Mouse (Mus musculus): ENCODE results near the gene Cacna2d2.
"Not testable (repeated sequence)": the region's sequence is repeated elsewhere in the genome, so short reads cannot be mapped to it uniquely, and the experiment has no call there.

Cacna2d2 gene

GRCm38 (mm10) chr9:107555701-107556100, 156.3 kb downstream of the Cacna2d2 start:
- no peak for DNase-seq (ENCODE audit: low spot score)

GRCm38 (mm10) chr9:107556346-107556745, 156.9 kb downstream of the Cacna2d2 start:
- DNase-seq (ENCODE audit: low spot score), result no peak

- peak; percentile 80 for DNase-seq (ENCODE audit: low spot score)
Measured at GRCm38 (mm10) chr9:107563029-107563581, 163.7 kb downstream of the Cacna2d2 start, which contains the start of gene Tusc2. Tusc2 (plus strand) TSS chr9:107563255.

GRCm38 (mm10) chr9:107565556-107565955, 166.1 kb downstream of the Cacna2d2 start:
- DNase-seq (ENCODE audit: low spot score), result not testable (repeated sequence)

- peak; percentile 70 for DNase-seq (ENCODE audit: low spot score)
Measured at GRCm38 (mm10) chr9:107566041-107566709, 166.8 kb downstream of the Cacna2d2 start.

GRCm38 (mm10) chr9:107566855-107567254, 167.4 kb downstream of the Cacna2d2 start:
- no peak for DNase-seq (ENCODE audit: low spot score)

- DNase-seq (ENCODE audit: low spot score), result no peak
Measured at GRCm38 (mm10) chr9:107567702-107568319, 168.4 kb downstream of the Cacna2d2 start, which contains the start of gene Hyal2. Hyal2 (plus strand) TSS chr9:107567945.

- DNase-seq (ENCODE audit: low spot score), result peak; percentile 88
Measured at GRCm38 (mm10) chr9:107568331-107569261, 169.2 kb downstream of the Cacna2d2 start.

- DNase-seq (ENCODE audit: low spot score), result no peak
Measured at GRCm38 (mm10) chr9:107569270-107569669, 169.9 kb downstream of the Cacna2d2 start.

GRCm38 (mm10) chr9:107570016-107570415, 170.6 kb downstream of the Cacna2d2 start:
- no peak for DNase-seq (ENCODE audit: low spot score)

- no peak for DNase-seq (ENCODE audit: low spot score)
Measured at GRCm38 (mm10) chr9:107570845-107571244, 171.4 kb downstream of the Cacna2d2 start.

GRCm38 (mm10) chr9:107571534-107572326, 172.3 kb downstream of the Cacna2d2 start:
- DNase-seq (ENCODE audit: low spot score), result no peak

- no peak for DNase-seq (ENCODE audit: low spot score)
Measured at GRCm38 (mm10) chr9:107572327-107572662, 172.9 kb downstream of the Cacna2d2 start.

- not testable (repeated sequence) for DNase-seq (ENCODE audit: low spot score)
Measured at GRCm38 (mm10) chr9:107573774-107574173, 174.4 kb downstream of the Cacna2d2 start.

GRCm38 (mm10) chr9:107575579-107576356, 176.4 kb downstream of the Cacna2d2 start:
- DNase-seq (ENCODE audit: low spot score), result no peak

GRCm38 (mm10) chr9:107576357-107577107, 177.1 kb downstream of the Cacna2d2 start, which contains the start of gene Hyal1:
Hyal1 (plus strand) TSS chr9:107576927.
- peak; percentile 64 for DNase-seq (ENCODE audit: low spot score)

- no peak for DNase-seq (ENCODE audit: low spot score)
Measured at GRCm38 (mm10) chr9:107577871-107578270, 178.5 kb downstream of the Cacna2d2 start.

- no peak for DNase-seq (ENCODE audit: low spot score)
Measured at GRCm38 (mm10) chr9:107578587-107578986, 179.2 kb downstream of the Cacna2d2 start, which contains the start of gene Naa80. Naa80 (plus strand) TSS chr9:107578887.
